Mouse (Mus musculus) thymus, adult 2 months (tissue): ENCODE data around the gene Plppr2. TPM values are rescaled to one million over a fixed set of nuclear protein-coding genes. Genes with fewer than 3 reads are reported as not detected.

Source experiments
- DNase-seq: peaks from one replicate; pipeline ENCODE4 v3.0.0; 2021
- H3K27ac ChIP-seq: fragments of 200-500 bp; 2 replicates; pipeline ENCODE4 v1.5.1; 2012; ENCODE audit warnings: low read length, control low read depth; ENCODE audit not compliant: control insufficient read depth, insufficient read depth
- H3K27me3 ChIP-seq: fragments of 200-500 bp; 2 replicates; pipeline ENCODE4 v1.6.1; 2012; ENCODE audit warnings: mild to moderate bottlenecking, low read length, moderate library complexity, mixed read lengths; ENCODE audit not compliant: control insufficient read depth, insufficient read depth
- H3K36me3 ChIP-seq: fragments of 200-500 bp; 2 replicates; pipeline ENCODE4 v1.6.1; 2012; ENCODE audit warnings: mild to moderate bottlenecking, low read length, moderate library complexity; ENCODE audit not compliant: control insufficient read depth, insufficient read depth
- H3K4me1 ChIP-seq: fragments of 200-500 bp; replicated peaks from 2 replicates; pipeline ENCODE4 v1.6.1; 2012; ENCODE audit warnings: low read length; ENCODE audit not compliant: control insufficient read depth, insufficient read depth
- H3K4me3 ChIP-seq: fragments of 200-500 bp; 2 replicates; pipeline ENCODE4 v1.5.1; 2012; ENCODE audit warnings: mild to moderate bottlenecking, low read length, control low read depth, moderate library complexity; ENCODE audit not compliant: control insufficient read depth, insufficient read depth
- CTCF ChIP-seq: fragments of 200-500 bp; IDR thresholded peaks from 2 replicates; pipeline ENCODE4 v1.5.1; 2012; ENCODE audit warnings: mild to moderate bottlenecking, control low read depth, low read length, moderate library complexity, borderline replicate concordance; ENCODE audit not compliant: control insufficient read depth, poor library complexity, insufficient read depth; ENCODE audit errors: extremely low read depth
- POLR2A ChIP-seq: fragments of 200-500 bp; IDR thresholded peaks from 2 replicates; pipeline ENCODE4 v1.6.1; 2012; ENCODE audit warnings: mild to moderate bottlenecking, low read length, control low read depth, moderate library complexity; ENCODE audit not compliant: control insufficient read depth, poor library complexity, insufficient read depth; ENCODE audit errors: extremely low read depth
- WGBS: fragments of 180-500 bp; shearing (Covaris S2); methylation state at CpG from one replicate; pipeline ENCODE4 v1.1.7; 2018; 5-methylcytosine and 5-hydroxymethylcytosine counted together
- polyA plus RNA-seq: library from polyadenylated mRNA; depleted of rRNA; stranded (reverse); fragments of >200 nt; gene quantifications from 2 replicates; pipeline ENCODE4 v1.2.3, GENCODE M21; 2012

The Plppr2 gene
- polyA plus RNA-seq, 1 experiment: 5.5 TPM

DNA sequence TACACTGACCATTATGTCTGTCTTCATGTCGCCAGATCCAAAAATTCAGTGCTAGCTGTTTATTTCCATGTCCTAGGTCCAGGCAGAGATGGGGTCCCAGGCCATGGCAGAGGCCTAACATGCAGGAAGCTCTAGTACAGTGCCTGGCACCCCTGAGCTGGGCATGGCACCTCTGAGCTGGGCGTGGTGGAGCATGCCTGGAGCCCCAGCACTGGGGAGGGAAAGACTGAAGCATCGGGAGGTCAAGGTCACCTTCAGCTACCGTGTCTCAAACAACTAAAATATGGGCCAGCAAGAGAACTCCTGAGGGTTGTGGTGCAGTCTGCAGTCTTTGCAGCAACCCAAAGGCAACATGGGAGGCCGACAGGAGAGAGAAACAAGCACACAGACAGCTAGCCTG lies 21.5 kb downstream of the Plppr2 start:
- Histone ChIP-seq H3K4me3 (no peak overlapping the region), H3K36me3 (no peaks in the 10 kb centered on the region), H3K4me1 (peaks cover 20% of the 10 kb centered on the region), H3K27ac (no peak overlapping the region), H3K27me3 (peaks cover 10% of the 10 kb centered on the region; the same call in 1 of the 2 replicates)
- WGBS: 89% methylated on average over 5 of the region's 5 CpGs
- no peak for TF ChIP-seq POLR2A
- no peak for TF ChIP-seq CTCF
- no peak for DNase-seq

DNA sequence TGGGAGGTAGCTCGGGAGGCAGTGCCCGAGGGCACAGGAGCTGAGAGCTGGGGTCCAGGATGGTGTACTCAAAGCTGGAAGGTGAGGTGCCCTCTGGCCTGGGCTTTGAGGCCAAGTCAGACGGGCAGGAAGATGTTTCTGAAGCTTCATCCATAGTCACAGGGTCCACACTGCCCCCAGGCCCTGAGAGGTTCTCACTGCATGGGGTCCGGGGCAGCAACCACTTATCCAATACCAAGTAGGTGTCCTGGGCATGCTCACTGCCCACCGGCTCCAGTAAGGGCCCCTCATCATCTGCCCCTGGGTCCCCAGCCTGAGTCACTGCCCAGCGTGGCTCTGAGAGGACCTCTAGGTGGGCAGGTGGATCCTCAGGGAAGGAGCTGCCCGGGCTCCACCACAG lies 22.4 kb downstream of the Plppr2 start:
- no peak overlapping the region for H3K27ac ChIP-seq

DNA sequence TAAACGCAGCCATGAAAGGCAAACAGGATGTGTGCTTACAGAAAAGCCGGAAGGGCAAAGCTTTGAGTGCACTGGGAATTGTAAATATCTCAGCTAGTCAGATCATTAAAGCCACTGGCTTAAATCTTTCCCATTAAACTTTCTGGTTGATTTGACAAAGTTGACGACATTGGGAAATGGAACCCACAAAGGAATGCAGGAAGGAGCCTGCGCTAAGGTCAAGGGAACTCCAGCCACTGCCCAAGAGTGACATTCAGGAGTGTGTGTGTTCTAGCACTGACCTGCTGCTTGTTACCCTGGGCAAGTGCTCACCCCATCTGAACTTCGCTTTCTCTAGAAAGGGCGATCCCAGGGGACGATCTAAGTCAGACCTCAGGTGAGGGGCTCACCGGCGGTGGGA lies 23.3 kb downstream of the Plppr2 start:
- H3K27me3 ChIP-seq: peaks cover 10% of the 10 kb centered on the region; the same call in 1 of the 2 replicates
- no peak overlapping the region for H3K27ac ChIP-seq

More for the DNA sequence above, 22.4 kb downstream of the Plppr2 start:
- WGBS: 91% methylated on average over 7 of the region's 7 CpGs
- no peak for DNase-seq
- peaks cover 20% of the 10 kb centered on the region for H3K4me1 ChIP-seq
- TF ChIP-seq CTCF (no peak), POLR2A (no peak)
- no peak overlapping the region for H3K4me3 ChIP-seq
- peaks cover 10% of the 10 kb centered on the region; the same call in 1 of the 2 replicates for H3K27me3 ChIP-seq
- H3K36me3 ChIP-seq: no peaks in the 10 kb centered on the region

DNA sequence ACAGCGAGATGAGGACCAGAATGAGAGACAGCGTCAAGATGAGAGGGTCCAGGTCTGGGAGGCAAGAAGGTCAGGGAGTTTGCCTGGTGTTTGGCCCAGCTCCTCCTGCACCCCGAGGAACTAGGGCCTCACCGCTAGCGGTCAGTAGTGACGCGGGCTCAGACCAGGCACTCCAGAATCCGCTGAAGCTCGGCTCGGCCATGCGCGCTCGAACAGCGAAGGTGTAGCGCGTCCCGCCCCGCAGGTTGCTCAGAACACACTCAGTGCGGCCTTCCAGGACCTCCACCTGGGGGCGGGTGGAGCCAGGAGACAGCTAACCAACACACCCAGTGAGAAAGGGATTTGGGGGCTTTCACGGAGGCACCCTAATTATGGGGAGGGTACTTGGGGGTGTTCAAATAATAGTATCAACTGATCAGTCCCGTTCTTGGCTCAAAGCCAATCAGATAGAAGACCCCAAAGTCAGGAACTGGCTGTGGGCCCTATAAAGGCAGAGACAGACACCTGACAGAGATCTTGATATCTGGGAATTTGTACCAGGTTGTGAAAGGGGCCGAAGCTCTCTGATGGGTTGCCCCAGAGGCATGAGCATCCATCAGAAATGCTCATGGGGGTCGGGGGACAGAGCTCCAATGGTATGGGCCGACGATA lies 23.9 kb downstream of the Plppr2 start:
- H3K27ac ChIP-seq: no peak overlapping the region

More for the DNA sequence above, 23.3 kb downstream of the Plppr2 start:
- H3K4me3 ChIP-seq: no peak overlapping the region
- no peak for TF ChIP-seq POLR2A
- TF ChIP-seq CTCF: no peak
- DNase-seq: no peak
- peaks cover 20% of the 10 kb centered on the region for H3K4me1 ChIP-seq
- no peaks in the 10 kb centered on the region for H3K36me3 ChIP-seq
- WGBS: 91% methylated on average over 9 of the region's 9 CpGs

DNA sequence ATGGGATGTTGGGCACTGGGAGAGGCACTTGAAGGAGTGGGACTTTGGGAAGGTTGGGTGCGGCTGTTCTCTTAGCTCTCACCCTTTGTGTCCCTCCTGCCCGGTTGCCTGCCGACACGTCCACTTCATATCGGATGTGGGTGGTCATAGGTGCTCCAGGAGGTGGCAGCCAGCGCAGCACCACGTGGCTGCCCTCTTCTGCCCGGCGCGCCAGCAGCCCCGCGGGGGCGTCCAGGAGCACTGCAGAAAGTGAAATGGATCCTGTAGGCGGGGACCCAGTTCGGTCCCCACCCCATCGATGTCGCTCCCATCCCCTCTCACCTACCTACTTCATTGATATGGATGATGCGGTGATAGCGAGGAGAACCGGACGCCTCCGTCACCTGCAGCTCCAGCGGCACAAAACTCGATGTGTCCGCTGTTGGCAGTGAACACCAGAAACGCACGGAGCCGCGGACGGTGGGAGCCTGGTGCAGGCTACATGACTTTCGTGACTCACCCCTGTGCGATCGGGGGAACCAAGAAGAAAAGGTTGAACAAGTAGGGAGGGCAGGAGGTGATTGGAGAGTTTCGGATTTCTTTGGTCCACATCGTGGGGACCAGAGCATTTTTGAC lies 24.6 kb downstream of the Plppr2 start:
- 5% methylated on average over 35 of the region's 35 CpGs for WGBS
- no peaks in the 10 kb centered on the region for H3K36me3 ChIP-seq
- H3K4me3 ChIP-seq: no peak overlapping the region; the same call in 1 of the 2 replicates
- H3K27me3 ChIP-seq: peaks cover 10% of the 10 kb centered on the region; the same call in 1 of the 2 replicates
- no peak for DNase-seq
- TF ChIP-seq CTCF: no peak
- no peak overlapping the region for H3K27ac ChIP-seq
- peaks cover 20% of the 10 kb centered on the region for H3K4me1 ChIP-seq

More for the DNA sequence above, 23.9 kb downstream of the Plppr2 start:
- H3K4me3 ChIP-seq: no peak overlapping the region
- WGBS: 86% methylated on average over 26 of the region's 26 CpGs
- no peak for DNase-seq
- H3K36me3 ChIP-seq: no peaks in the 10 kb centered on the region
- peaks cover 10% of the 10 kb centered on the region; the same call in 1 of the 2 replicates for H3K27me3 ChIP-seq
- peaks cover 20% of the 10 kb centered on the region for H3K4me1 ChIP-seq
- no peak for TF ChIP-seq POLR2A

DNA sequence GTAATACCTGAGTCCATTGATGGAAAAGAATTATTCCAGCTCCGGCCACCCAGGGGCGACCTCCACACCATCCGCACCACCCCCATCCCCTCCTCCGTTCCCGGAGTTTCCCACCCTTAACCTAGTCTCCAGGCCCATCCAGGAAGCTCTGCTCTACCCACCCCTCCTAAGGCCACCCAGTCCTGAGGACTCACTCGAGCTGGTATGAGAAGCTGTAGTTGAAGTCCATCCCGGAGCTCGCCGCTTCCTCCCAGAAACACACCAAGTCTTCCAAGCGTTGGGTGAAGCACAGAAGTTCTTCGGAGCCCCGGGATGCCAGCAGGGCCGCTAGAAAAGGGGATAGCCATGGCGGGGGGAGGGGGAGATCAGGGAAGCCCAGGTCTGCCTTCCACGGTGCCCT lies 25.2 kb downstream of the Plppr2 start:
- no peak for DNase-seq
- TF ChIP-seq CTCF: no peak
- no peak for TF ChIP-seq POLR2A
- H3K36me3 ChIP-seq: no peaks in the 10 kb centered on the region
- peaks cover 17% of the 10 kb centered on the region for H3K4me1 ChIP-seq
- peaks cover 10% of the 10 kb centered on the region; the same call in 1 of the 2 replicates for H3K27me3 ChIP-seq
- H3K27ac ChIP-seq: no peak overlapping the region
- 2% methylated on average over 15 of the region's 15 CpGs for WGBS
- H3K4me3 ChIP-seq: peak overlapping the region; percentile 9; the same call in 1 of the 2 replicates
